Mouse (Mus musculus) layer of hippocampus, postnatal 36 days (tissue): Measurements from ENCODE around the gene Iscu. TPM values are rescaled to one million over a fixed set of nuclear protein-coding genes. Genes with fewer than 3 reads are reported as not detected.
"Not testable (repeated sequence)": the region's sequence is repeated elsewhere in the genome, so short reads cannot be mapped to it uniquely, and the experiment has no call there.

Source experiments
- DNase-seq, 2 experiments: peaks; one replicate each; pipeline ENCODE4 v3.0.0; 2022
- total RNA-seq, 2 experiments: library from RNA; stranded (reverse); gene quantifications; 2 replicates each; pipeline ENCODE4 v1.2.3; 2021

Gene Iscu
- total RNA-seq, 2 experiments from 2014 or later = 110 to 126 TPM

GRCm38 (mm10) chr5:113788645-113789044 lies 16.1 kb downstream of the Iscu start:
- DNase-seq = no peak

GRCm38 (mm10) chr5:113789075-113789788 lies 16.7 kb downstream of the Iscu start:
- DNase-seq = no peak

- no peak for DNase-seq
These were observed 18.1 kb downstream of the Iscu start for GRCm38 (mm10) chr5:113790453-113791196.

- DNase-seq = no peak
These were observed 18.9 kb downstream of the Iscu start for GRCm38 (mm10) chr5:113791197-113792095.

GRCm38 (mm10) chr5:113796401-113797148 lies 24.0 kb downstream of the Iscu start:
- DNase-seq = no peak

- no peak for DNase-seq
These were observed 24.8 kb downstream of the Iscu start for GRCm38 (mm10) chr5:113797149-113797882.

- no peak for DNase-seq
These were observed 26.0 kb downstream of the Iscu start for GRCm38 (mm10) chr5:113798525-113798924.

GRCm38 (mm10) chr5:113799691-113800090 lies 27.1 kb downstream of the Iscu start:
- no peak for DNase-seq

GRCm38 (mm10) chr5:113800280-113800679 lies 27.7 kb downstream of the Iscu start, which contains the start of gene Tmem119:
Gene Tmem119 (minus strand): TSS chr5:113800516.
- peak in 1 of 2 experiments; percentile 37 for DNase-seq

GRCm38 (mm10) chr5:113804395-113804966 lies 31.9 kb downstream of the Iscu start:
- DNase-seq = no peak

- DNase-seq = no peak
These were observed 32.8 kb downstream of the Iscu start for GRCm38 (mm10) chr5:113805301-113805700.

GRCm38 (mm10) chr5:113806414-113806813 lies 33.9 kb downstream of the Iscu start:
- DNase-seq = no peak

GRCm38 (mm10) chr5:113807712-113808111 lies 35.2 kb downstream of the Iscu start:
- DNase-seq = no peak

- no peak for DNase-seq
These were observed 35.6 kb downstream of the Iscu start for GRCm38 (mm10) chr5:113808177-113808576.

GRCm38 (mm10) chr5:113810111-113810510 lies 37.6 kb downstream of the Iscu start:
- DNase-seq = no peak

- not testable (repeated sequence) for DNase-seq
These were observed 39.4 kb downstream of the Iscu start for GRCm38 (mm10) chr5:113811824-113812420.

GRCm38 (mm10) chr5:113812638-113813037 lies 40.1 kb downstream of the Iscu start:
- no peak for DNase-seq

GRCm38 (mm10) chr5:113813608-113814007 lies 41.1 kb downstream of the Iscu start:
- no peak for DNase-seq

- DNase-seq = no peak
These were observed 41.8 kb downstream of the Iscu start for GRCm38 (mm10) chr5:113814111-113815040.
